Mouse (Mus musculus) cerebellum, adult 2 months (tissue): Measurements from ENCODE around the gene Keg1.

ENCODE experiments used
- CTCF ChIP-seq: fragments of 200-500 bp; IDR thresholded peaks from 2 replicates; pipeline ENCODE4 v1.5.1; 2011; ENCODE audit warnings: low read depth, mild to moderate bottlenecking, control low read depth, low read length, moderate library complexity, borderline replicate concordance; ENCODE audit not compliant: insufficient read depth
- POLR2A ChIP-seq: fragments of 200-500 bp; IDR thresholded peaks from 2 replicates; pipeline ENCODE4 v1.6.1; 2011; ENCODE audit warnings: low read length, control low read depth, borderline replicate concordance; ENCODE audit not compliant: insufficient read depth

DNA sequence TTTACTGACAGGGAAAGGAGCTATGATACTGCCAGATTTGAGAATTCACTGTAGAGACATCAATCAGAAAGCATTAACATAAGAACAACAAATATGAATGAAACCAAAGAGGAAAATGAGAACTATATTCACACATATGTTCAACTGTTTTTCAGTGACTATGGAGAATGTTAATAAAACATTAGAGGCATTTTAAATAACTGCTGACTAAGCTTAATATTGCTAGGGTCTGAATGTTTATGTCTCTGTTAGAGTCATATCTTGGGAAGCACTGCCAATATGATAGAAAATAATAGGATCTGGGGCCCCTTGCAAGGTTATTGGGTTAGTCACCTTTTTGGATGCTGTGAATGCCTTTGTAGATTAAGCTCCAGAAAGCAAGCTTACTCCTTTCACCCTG is 13.4 kb downstream of the Keg1 start:
- TF ChIP-seq CTCF, result no peak
- no peak for TF ChIP-seq POLR2A
